Mouse (Mus musculus): ENCODE measurements around the gene Stx8.

Stx8 gene

GRCm38 (mm10) chr11:67983564-67983963, 17.6 kb downstream of the Stx8 start:
- DNase-seq, result no peak

GRCm38 (mm10) chr11:67991240-67991639, 25.2 kb downstream of the Stx8 start:
- no peak for DNase-seq

- no peak for DNase-seq
These were observed 30.0 kb downstream of the Stx8 start for GRCm38 (mm10) chr11:67995965-67996364.

GRCm38 (mm10) chr11:67998905-67999304, 32.9 kb downstream of the Stx8 start:
- DNase-seq, result peak; percentile 33

GRCm38 (mm10) chr11:67999629-68000028, 33.6 kb downstream of the Stx8 start:
- no peak for DNase-seq

- DNase-seq, result peak; percentile 44
These were observed 38.2 kb downstream of the Stx8 start for GRCm38 (mm10) chr11:68004191-68004590.

GRCm38 (mm10) chr11:68006216-68006789, 40.3 kb downstream of the Stx8 start:
- no peak for DNase-seq

GRCm38 (mm10) chr11:68007645-68008044, 41.7 kb downstream of the Stx8 start:
- no peak for DNase-seq

GRCm38 (mm10) chr11:68009377-68009776, 43.4 kb downstream of the Stx8 start:
- no peak for DNase-seq

- no peak for DNase-seq
These were observed 46.2 kb downstream of the Stx8 start for GRCm38 (mm10) chr11:68012207-68012606.

GRCm38 (mm10) chr11:68018191-68018590, 52.2 kb downstream of the Stx8 start:
- no peak for DNase-seq

- DNase-seq, result no peak
These were observed 53.2 kb downstream of the Stx8 start for GRCm38 (mm10) chr11:68019156-68019555.

GRCm38 (mm10) chr11:68021976-68022375, 56.0 kb downstream of the Stx8 start:
- DNase-seq, result no peak

GRCm38 (mm10) chr11:68022895-68023294, 56.9 kb downstream of the Stx8 start:
- no peak for DNase-seq

GRCm38 (mm10) chr11:68023811-68024369, 57.9 kb downstream of the Stx8 start:
- DNase-seq, result no peak

GRCm38 (mm10) chr11:68026590-68026989, 60.6 kb downstream of the Stx8 start:
- no peak for DNase-seq

- DNase-seq, result no peak
These were observed 63.1 kb downstream of the Stx8 start for GRCm38 (mm10) chr11:68029079-68029478.

- no peak for DNase-seq
These were observed 63.9 kb downstream of the Stx8 start for GRCm38 (mm10) chr11:68029871-68030270.

GRCm38 (mm10) chr11:68030771-68031170, 64.8 kb downstream of the Stx8 start:
- peak; percentile 89 for DNase-seq

- no peak for DNase-seq
These were observed 66.5 kb downstream of the Stx8 start for GRCm38 (mm10) chr11:68032448-68032847.

GRCm38 (mm10) chr11:68033331-68033926, 67.4 kb downstream of the Stx8 start:
- DNase-seq, result no peak

- no peak for DNase-seq
These were observed 68.4 kb downstream of the Stx8 start for GRCm38 (mm10) chr11:68034422-68034821.

- DNase-seq, result no peak
These were observed 69.4 kb downstream of the Stx8 start for GRCm38 (mm10) chr11:68035303-68035891.
